Mouse (Mus musculus) hindbrain, embryonic 10.5 days (tissue): Measurements from ENCODE around the gene Mepe. TPM values are rescaled to one million over a fixed set of nuclear protein-coding genes. Genes with fewer than 3 reads are reported as not detected.

Experiments used
- DNase-seq: peaks from one replicate; pipeline ENCODE4 v3.0.0-alpha.2; 2017; ENCODE audit warnings: low spot score
- H3K27ac ChIP-seq: fragments of 300-500 bp; sonication (generic); 2 replicates; pipeline ENCODE4 v1.5.1; 2016; ENCODE audit warnings: mild to moderate bottlenecking, moderate library complexity
- H3K27me3 ChIP-seq: fragments of 300-500 bp; sonication (generic); 2 replicates; pipeline ENCODE4 v1.6.1; 2016; ENCODE audit warnings: mild to moderate bottlenecking; ENCODE audit not compliant: poor library complexity, insufficient read depth, severe bottlenecking
- H3K36me3 ChIP-seq: fragments of 300-500 bp; sonication (generic); 2 replicates; pipeline ENCODE4 v1.6.1; 2016; ENCODE audit warnings: mild to moderate bottlenecking, moderate library complexity
- H3K4me1 ChIP-seq: fragments of 300-500 bp; sonication (generic); replicated peaks from 2 replicates; pipeline ENCODE4 v1.6.1; 2016; ENCODE audit warnings: mild to moderate bottlenecking
- H3K4me3 ChIP-seq: fragments of 300-500 bp; sonication (generic); 2 replicates; pipeline ENCODE4 v1.5.1; 2016; ENCODE audit warnings: mild to moderate bottlenecking, moderate library complexity
- H3K9me3 ChIP-seq: fragments of 300-500 bp; sonication (generic); 2 replicates; pipeline ENCODE4 v1.6.1; 2016; ENCODE audit warnings: mild to moderate bottlenecking, moderate library complexity
- WGBS: fragments of 180-500 bp; shearing (Covaris S2); methylation state at CpG from one replicate; pipeline ENCODE4 v1.1.7; 2016; 5-methylcytosine and 5-hydroxymethylcytosine counted together
- polyA plus RNA-seq: library from polyadenylated mRNA; unstranded; fragments of >200 nt; fragmentation: Nextera tagmentation; extraction: Ambion mirVana; gene quantifications from 2 replicates; pipeline ENCODE4 v1.2.1, GENCODE M21; 2016

Mepe gene
- polyA plus RNA-seq, 1 experiment from 2014 or later = not detected

GRCm38 (mm10) chr5:104334516-104334915, 9.4 kb downstream of the Mepe start:
- Histone ChIP-seq H3K36me3 (no peaks in the 10 kb centered on the region), H3K27me3 (peaks cover 13% of the 10 kb centered on the region; the same call in 1 of the 2 replicates), H3K27ac (no peak overlapping the region), H3K9me3 (peaks cover 3% of the 10 kb centered on the region; the same call in 1 of the 2 replicates), H3K4me1 (0 out of 2 replicates have a peak, but pooled peaks cover 2% of the 10 kb centered on the region), H3K4me3 (no peak overlapping the region)
- WGBS = 87% methylated on average over 14 of the region's 14 CpGs
- DNase-seq = no peak

GRCm38 (mm10) chr5:104335962-104336361, 10.8 kb downstream of the Mepe start:
- H3K9me3 ChIP-seq = peaks cover 1% of the 10 kb centered on the region; the same call in 1 of the 2 replicates
- 91% methylated on average over 5 of the region's 5 CpGs for WGBS

GRCm38 (mm10) chr5:104337491-104337890, 12.4 kb downstream of the Mepe start:
- 78% methylated on average over 4 of the region's 4 CpGs for WGBS
- no peak for DNase-seq
- no peaks in the 10 kb centered on the region for H3K4me1 ChIP-seq
- H3K36me3 ChIP-seq = no peaks in the 10 kb centered on the region
- H3K27me3 ChIP-seq = peaks cover 6% of the 10 kb centered on the region; the same call in 1 of the 2 replicates
- no peaks in the 10 kb centered on the region for H3K9me3 ChIP-seq
- H3K4me3 ChIP-seq = no peak overlapping the region
- no peak overlapping the region for H3K27ac ChIP-seq

More at GRCm38 (mm10) chr5:104335962-104336361, 10.8 kb downstream of the Mepe start:
- no peak overlapping the region for H3K4me3 ChIP-seq
- no peaks in the 10 kb centered on the region for H3K36me3 ChIP-seq
- no peak for DNase-seq
- H3K27me3 ChIP-seq = peaks cover 12% of the 10 kb centered on the region; the same call in 1 of the 2 replicates
- no peak overlapping the region for H3K27ac ChIP-seq
- H3K4me1 ChIP-seq = no peaks in the 10 kb centered on the region

- Histone ChIP-seq H3K27me3 (peaks cover 6% of the 10 kb centered on the region; the same call in 1 of the 2 replicates), H3K4me1 (no peaks in the 10 kb centered on the region), H3K4me3 (no peak overlapping the region), H3K9me3 (no peaks in the 10 kb centered on the region), H3K27ac (no peak overlapping the region), H3K36me3 (no peaks in the 10 kb centered on the region)
- DNase-seq = no peak
- WGBS = 90% methylated on average over 5 of the region's 5 CpGs
These were observed 13.9 kb downstream of the Mepe start for GRCm38 (mm10) chr5:104339009-104339408.

- no peaks in the 10 kb centered on the region for H3K4me1 ChIP-seq
- WGBS = 25% methylated on average over 14 of the region's 14 CpGs
- H3K4me3 ChIP-seq = no peak overlapping the region
- peak; percentile 48 for DNase-seq
- no peaks in the 10 kb centered on the region for H3K36me3 ChIP-seq
- no peak overlapping the region for H3K27ac ChIP-seq
- H3K9me3 ChIP-seq = no peaks in the 10 kb centered on the region
- H3K27me3 ChIP-seq = peaks cover 6% of the 10 kb centered on the region; the same call in 1 of the 2 replicates
These were observed 14.8 kb downstream of the Mepe start for GRCm38 (mm10) chr5:104339706-104340512.

- H3K9me3 ChIP-seq = no peaks in the 10 kb centered on the region
- no peak for DNase-seq
- H3K27me3 ChIP-seq = peaks cover 6% of the 10 kb centered on the region; the same call in 1 of the 2 replicates
- WGBS = 87% methylated on average over 4 of the region's 4 CpGs
- no peaks in the 10 kb centered on the region for H3K36me3 ChIP-seq
- H3K4me3 ChIP-seq = no peak overlapping the region
- no peak overlapping the region for H3K27ac ChIP-seq
- no peaks in the 10 kb centered on the region for H3K4me1 ChIP-seq
These were observed 15.3 kb downstream of the Mepe start for GRCm38 (mm10) chr5:104340513-104340829.

GRCm38 (mm10) chr5:104342881-104343280, 17.8 kb downstream of the Mepe start:
- Histone ChIP-seq H3K27me3 (peaks cover 6% of the 10 kb centered on the region; the same call in 1 of the 2 replicates), H3K9me3 (no peaks in the 10 kb centered on the region), H3K36me3 (no peaks in the 10 kb centered on the region), H3K4me3 (no peak overlapping the region), H3K27ac (no peak overlapping the region), H3K4me1 (no peaks in the 10 kb centered on the region)
- DNase-seq = no peak
- 48% methylated on average over 6 of the region's 6 CpGs for WGBS

GRCm38 (mm10) chr5:104344526-104345240, 19.6 kb downstream of the Mepe start:
- DNase-seq = no peak
- Histone ChIP-seq H3K27ac (no peak overlapping the region), H3K9me3 (no peaks in the 10 kb centered on the region), H3K36me3 (no peaks in the 10 kb centered on the region), H3K4me3 (no peak overlapping the region), H3K27me3 (no peaks in the 10 kb centered on the region), H3K4me1 (no peaks in the 10 kb centered on the region)
- whole genome bisulfite sequencing = 75% methylated on average over 9 of the region's 9 CpGs

GRCm38 (mm10) chr5:104345241-104345630, 20.1 kb downstream of the Mepe start:
- DNase-seq = no peak
- no peak overlapping the region for H3K27ac ChIP-seq

GRCm38 (mm10) chr5:104351041-104351440, 25.9 kb downstream of the Mepe start:
- DNase-seq = no peak
- 73% methylated on average over 1 of the region's 1 CpGs for WGBS

More at GRCm38 (mm10) chr5:104345241-104345630, 20.1 kb downstream of the Mepe start:
- no peaks in the 10 kb centered on the region for H3K9me3 ChIP-seq
- no peaks in the 10 kb centered on the region for H3K36me3 ChIP-seq
- H3K27me3 ChIP-seq = no peaks in the 10 kb centered on the region
- no peak overlapping the region for H3K4me3 ChIP-seq
- no peaks in the 10 kb centered on the region for H3K4me1 ChIP-seq
- 79% methylated on average over 6 of the region's 6 CpGs for WGBS

GRCm38 (mm10) chr5:104351874-104352273, 26.7 kb downstream of the Mepe start:
- Histone ChIP-seq H3K36me3 (no peaks in the 10 kb centered on the region), H3K4me1 (no peaks in the 10 kb centered on the region), H3K27me3 (no peaks in the 10 kb centered on the region), H3K4me3 (no peak overlapping the region), H3K27ac (no peak overlapping the region), H3K9me3 (no peaks in the 10 kb centered on the region)
- no peak for DNase-seq
- WGBS = 77% methylated on average over 5 of the region's 5 CpGs

More at GRCm38 (mm10) chr5:104351041-104351440, 25.9 kb downstream of the Mepe start:
- Histone ChIP-seq H3K27me3 (no peaks in the 10 kb centered on the region), H3K4me3 (no peak overlapping the region), H3K4me1 (no peaks in the 10 kb centered on the region), H3K9me3 (no peaks in the 10 kb centered on the region), H3K36me3 (no peaks in the 10 kb centered on the region), H3K27ac (no peak overlapping the region)

- H3K27ac ChIP-seq = no peak overlapping the region
- no peak overlapping the region for H3K4me3 ChIP-seq
- no peaks in the 10 kb centered on the region for H3K27me3 ChIP-seq
- H3K9me3 ChIP-seq = no peaks in the 10 kb centered on the region
- H3K4me1 ChIP-seq = no peaks in the 10 kb centered on the region
- WGBS = 84% methylated on average over 5 of the region's 5 CpGs
- DNase-seq = no peak
- no peaks in the 10 kb centered on the region for H3K36me3 ChIP-seq
These were observed 32.4 kb downstream of the Mepe start for GRCm38 (mm10) chr5:104357575-104357974.

GRCm38 (mm10) chr5:104358592-104358991, 33.5 kb downstream of the Mepe start:
- 71% methylated on average over 7 of the region's 7 CpGs for WGBS
- Histone ChIP-seq H3K4me1 (no peaks in the 10 kb centered on the region), H3K27ac (no peak overlapping the region), H3K4me3 (no peak overlapping the region), H3K36me3 (no peaks in the 10 kb centered on the region), H3K9me3 (no peaks in the 10 kb centered on the region), H3K27me3 (no peaks in the 10 kb centered on the region)
- DNase-seq = no peak
